Mouse (Mus musculus): ENCODE measurements at regions not wholly inside any gene's neighbourhood (a gene's known extent, or its start where the extent isn't known, plus 50 kb on each side); places are given as distances from the start of the nearest gene placed in this dataset.
A peak's percentile ranks its signal among the peaks of the same experiment; 100 is the strongest.

DNA sequence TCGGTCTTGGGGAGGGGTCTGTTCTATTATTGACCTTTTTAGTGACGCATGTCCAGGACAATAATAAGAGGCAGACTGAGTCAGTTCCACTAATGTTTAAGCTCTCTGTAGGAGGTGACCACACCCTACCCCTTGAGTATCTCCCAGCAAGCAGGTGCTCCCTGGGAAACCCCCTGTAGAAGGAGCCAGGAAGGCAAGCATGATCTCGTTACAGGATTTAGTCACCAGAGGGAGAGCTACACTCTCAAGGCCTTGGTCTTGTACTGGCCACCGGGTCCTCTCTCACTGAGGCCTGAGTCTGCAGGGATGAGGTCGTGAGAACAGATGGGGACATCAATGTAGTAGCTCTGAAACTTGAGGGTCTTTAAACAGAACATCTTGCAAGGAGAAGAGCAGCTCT, 55.3 kb upstream of the Ccnd2 start:
- no peak for DNase-seq

DNA sequence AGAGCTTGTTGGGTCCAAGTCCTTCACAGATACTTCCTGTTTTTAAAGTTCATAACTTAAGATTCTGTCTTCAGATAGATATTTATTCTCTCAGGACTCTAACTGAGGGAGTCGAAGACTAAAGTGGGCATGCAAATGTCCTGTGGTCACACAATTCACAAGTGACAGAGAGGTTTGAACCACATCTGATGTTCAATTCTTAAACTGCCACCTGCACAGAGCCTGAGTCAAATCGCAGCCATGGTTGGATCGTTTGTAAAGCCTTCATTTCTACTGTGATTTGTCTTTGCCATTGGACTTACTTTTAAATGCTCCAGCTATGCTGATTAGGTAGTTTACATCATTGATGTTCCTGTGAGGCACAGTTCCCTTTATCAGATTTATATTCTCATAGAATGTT, 61.4 kb upstream of the Ccnd2 start:
- no peak for DNase-seq

DNA sequence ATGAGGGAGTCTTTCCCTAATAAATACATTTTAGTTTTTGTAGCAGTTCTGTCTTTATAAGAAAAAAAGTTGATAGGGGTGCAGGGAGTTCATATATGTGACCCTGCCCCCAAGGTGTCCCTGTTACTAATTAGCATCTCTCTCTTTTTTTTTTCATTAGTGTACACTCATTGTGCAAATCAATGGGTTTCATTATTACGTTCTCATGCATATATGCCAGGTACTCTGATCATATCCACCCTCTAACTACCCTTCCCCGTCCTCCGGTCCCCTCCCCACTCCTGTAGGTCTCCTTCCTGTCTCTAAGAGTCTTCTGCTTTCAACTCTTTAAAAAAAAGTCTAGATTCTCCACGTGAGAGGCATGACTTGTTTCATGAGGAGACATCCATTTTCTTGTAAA, 63.9 kb upstream of the Ccnd2 start:
- no peak for DNase-seq

DNA sequence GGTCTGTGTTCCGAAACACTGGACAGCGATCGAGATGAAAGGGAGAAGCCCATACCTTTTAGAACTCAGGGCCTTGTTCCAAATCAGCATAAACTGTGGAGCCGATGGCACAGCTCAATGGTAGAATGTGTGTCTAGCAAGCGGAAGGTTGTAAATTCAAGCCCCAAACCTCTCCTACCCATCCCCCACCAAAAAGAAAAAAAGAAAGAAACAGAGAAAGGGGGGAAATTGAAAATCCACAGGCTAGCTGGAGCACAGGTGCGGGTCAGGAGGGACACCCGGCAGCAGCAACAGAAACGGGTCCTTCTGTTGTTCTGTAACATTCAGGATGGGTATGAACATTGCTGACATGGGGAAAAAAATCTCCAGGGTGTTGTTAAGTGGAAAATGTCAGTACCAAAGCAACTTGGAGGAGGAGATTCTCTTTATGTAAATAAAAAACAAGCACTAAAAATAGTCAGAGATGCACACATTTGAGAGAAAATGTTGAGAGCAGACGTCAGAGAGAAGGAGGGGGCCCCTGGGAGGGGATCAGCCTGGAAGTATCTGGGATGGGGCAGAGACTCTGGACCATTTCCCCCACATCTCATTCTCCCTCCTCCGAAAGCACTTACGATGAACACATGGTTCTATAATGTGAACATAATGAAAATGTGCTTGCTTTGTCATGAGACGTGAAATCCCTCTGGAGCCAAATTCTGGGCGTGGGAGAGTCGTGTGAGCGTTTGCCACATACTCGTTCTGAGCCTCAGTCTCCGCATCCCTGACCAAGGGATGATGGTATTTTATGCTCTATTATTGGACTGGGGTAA, 66.8 kb upstream of the Ccnd2 start:
- DNase-seq: no peak

DNA sequence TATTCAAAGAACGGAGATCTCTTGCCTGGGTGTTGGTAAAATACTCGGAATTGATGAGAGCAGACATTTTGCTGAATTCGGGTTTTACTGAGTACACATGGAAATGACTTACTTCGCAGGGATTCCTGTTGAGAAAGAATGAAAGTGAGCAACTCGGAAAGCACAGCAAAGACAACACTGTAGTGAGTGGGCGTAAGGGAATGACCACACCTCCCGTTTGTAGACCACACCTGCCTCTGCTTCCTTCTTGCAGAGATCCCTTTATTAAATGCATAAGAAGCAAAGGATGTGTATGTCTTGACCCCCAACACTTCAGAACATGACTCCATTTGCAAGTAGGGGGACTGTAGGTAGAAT, 67.4 kb upstream of the Ccnd2 start:
- DNase-seq: no peak

DNA sequence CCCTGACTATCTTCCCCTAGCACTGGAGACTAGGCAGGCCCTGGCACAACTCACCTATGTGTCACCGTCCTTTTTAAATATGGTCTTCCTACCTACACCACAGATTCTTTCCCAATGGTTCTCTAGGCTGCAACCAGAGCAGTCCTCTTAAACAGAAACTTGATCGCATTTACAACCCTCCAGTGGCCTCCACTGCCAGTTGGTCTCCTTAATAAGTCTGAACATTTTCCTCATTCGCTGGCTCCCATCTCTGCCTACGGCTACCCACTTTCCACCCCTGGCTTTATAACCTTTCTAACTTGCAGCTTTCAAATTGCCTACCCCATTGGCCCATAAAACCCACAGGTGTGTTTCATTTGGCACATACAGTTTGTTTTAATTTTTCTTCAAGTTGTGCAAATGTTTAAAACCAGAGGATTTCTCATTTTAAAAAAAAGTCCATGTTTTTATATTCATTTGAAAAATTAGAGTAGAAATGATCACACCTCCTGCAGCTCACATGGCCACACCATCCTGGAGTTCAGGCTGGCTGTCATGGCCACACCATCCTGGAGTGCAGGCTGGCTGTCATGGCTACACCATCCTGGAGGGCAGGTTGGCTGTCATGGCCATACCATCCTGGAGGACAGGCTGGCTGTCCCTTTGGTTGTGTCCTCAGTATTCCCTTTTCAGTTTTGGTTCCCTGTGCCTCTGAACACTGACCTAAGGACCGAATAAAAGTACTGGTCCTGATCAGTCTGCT, 74.4 kb upstream of the Ccnd2 start:
- no peak for DNase-seq

DNA sequence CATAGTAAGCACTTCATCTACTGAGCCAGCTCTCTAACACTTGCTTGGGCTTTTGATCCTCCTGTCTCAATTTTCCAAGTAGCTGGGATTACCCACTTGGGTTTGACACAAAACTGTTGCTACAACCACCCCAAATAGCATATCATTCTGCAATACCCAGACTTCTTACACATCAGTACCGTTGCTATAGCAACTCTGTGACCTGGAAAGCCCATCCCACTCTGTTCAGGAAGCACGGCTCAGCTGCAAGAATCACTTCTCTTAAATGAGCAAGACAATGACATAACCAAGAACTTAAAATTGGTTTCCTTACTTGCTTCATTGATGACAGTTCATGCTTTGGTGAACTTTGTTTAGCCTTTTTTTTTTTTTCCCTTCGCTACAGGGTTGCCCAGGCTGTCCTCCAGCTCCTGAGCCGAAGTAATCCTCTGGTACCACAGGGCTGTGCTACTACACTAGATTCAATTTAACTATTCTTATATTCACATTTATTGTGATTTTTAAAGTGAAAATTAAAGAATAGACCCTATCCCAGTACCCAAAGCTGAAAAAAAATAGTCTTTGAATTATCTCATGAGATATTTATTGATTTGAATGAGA, 84.6 kb upstream of the Ccnd2 start:
- no peak for DNase-seq

DNA sequence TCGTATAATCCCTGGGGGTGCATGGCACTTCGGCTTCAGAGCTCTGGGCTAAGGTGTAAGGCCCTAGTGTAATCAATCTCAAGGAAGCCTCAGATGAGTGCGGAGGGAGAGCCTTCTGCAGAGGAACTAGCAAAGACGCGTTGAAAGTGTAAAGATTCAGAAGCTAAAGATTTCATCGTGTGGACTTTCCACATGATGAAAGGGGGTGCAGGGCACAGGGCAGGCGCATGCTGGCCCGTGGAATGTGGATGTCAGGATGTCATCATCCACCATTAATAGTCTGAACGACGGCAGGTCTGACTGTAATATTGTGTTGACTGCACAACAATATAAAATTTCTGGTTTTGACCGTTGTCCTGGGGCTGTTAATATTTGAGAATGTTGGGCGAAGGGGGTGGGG, 85.2 kb upstream of the Ccnd2 start:
- no peak for DNase-seq

DNA sequence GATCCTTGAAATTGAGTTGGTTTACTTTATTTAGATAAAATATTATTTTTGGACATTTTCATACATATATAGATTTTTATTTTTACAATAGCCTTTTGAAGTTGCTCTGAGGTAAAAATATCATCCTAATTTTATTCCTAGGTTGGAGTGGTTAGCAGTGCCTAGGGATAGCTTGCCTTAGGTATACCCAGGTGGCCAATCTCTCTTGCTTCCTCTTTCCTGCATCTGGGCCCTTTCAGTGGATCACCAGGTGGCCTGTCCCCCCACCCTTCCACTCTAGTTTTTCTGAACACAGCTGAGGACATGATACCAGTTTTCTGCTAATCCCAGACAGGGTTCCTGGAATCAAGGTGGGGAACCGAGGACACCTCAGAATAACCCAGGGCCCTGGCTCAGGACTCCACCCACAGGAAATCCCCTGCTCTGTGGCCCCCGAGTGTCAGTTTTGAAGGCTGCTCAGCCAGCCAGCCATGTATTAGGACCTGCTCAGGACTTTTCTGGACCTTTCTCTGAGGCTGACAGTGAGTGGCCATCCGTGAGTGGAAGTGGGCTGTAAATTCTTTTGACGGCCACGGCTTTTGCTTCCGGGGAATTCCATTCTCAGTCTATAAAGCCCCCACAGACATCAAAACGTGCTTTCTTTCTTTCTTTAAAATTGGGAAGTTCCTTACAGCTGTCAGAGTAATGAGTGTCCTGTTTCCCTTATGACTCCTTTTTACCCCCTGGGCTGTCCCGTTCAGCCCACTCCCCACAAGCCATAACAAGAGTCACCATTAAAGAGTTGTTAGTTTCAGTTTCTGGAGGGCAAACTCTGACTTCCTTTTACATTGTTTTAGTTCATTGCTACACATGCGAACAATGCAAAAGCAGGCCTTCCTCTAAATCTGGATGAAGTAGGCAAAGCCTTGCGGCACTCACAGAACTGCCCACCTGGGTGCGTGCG, 87.8 kb upstream of the Ccnd2 start:
- DNase-seq: no peak

DNA sequence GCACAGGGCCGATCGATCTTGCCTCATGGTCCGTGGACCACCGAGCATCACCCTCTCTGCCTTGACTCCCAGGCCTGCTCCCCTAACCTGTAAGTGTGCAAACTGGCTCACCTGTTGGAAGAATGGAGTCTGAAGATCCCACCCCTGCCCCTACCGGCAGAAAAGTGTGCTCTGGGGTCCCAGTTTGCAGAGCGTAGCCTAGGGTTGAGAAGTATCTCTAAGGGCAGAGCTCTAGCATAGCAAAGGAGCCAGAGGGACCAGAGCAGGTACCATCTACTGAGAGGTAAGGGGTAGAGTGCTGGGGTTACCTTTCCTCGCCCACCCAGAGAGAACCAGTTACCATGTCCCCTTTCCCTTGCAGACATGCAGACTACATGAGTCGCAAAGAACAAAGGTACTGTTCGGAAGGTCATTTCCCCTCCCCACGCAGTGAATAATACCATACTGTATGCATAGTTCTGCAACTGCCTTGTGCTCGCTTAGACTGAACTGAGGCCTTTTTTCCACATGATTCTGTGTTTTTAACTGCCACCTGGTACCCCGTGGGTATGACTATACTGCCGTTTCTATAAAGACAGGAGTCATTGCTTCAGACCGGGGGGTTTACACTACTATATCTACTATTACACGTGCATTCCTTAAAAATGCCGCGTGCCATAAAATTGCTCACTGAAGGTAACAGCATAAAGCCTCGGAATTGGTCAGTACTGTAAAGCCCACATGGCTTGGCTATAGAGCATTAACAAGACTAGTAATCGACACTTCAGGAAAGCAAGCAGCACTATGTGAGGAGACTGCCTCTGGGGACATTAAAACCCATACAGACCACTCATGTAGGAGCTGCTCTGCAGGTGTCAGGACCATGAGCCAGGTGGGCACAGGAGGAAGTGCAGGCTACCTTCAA, 88.7 kb upstream of the Ccnd2 start:
- DNase-seq: no peak

DNA sequence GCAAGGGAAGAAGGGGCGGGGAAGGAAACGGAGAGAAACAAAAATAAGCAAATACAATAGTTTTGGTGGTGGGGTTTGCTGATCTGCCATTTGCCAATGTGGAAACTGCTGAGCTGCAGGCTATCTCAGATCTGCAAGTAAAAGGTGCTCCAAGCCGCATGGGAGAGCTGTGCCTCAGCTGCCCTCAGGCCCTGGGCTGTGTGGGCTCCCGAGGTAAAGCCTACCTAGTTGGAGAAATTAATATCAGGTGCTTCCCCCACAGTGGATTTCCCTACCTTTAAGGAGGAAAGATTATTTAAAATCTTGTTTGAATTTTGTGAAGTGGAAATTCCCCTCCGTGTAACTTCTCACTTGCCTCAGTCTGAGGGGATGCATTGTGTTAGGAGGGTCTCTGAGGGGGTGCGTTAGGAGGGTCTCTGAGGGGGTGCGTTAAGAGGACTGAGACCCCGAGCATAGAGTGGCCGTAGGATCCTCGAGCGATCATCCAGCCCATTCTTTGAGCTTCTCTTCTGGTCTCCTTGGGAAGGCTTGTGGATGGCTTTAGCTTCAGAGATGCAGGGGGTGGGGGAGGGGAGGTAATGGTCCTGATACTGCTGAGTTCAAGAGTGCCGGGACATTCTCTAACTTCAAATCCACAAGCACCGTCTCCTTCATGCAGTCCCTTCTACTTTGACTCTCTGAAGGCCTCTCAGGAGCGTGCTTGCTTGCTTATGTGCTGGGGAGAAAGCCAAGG, 89.9 kb upstream of the Ccnd2 start:
- no peak for DNase-seq

DNA sequence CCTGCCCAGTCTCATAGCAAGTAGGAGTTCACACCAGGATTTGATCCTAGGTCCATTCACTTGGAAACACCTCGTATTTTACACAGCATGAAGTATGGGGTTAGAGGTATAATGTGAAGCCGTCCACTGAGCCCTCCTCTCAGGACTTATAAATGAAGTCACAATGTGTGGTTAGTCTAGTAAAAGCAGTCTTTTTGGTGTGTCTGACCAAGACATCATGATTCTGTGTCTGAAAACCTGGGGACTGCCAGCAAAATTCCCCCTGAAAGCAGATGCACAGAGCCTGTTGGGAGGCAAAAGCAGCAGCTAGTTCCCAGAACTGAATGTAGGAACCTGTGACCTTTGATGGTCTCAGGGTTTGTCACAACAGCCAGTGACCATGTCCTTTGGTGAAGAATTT, 91.0 kb upstream of the Ccnd2 start:
- no peak for DNase-seq

DNA sequence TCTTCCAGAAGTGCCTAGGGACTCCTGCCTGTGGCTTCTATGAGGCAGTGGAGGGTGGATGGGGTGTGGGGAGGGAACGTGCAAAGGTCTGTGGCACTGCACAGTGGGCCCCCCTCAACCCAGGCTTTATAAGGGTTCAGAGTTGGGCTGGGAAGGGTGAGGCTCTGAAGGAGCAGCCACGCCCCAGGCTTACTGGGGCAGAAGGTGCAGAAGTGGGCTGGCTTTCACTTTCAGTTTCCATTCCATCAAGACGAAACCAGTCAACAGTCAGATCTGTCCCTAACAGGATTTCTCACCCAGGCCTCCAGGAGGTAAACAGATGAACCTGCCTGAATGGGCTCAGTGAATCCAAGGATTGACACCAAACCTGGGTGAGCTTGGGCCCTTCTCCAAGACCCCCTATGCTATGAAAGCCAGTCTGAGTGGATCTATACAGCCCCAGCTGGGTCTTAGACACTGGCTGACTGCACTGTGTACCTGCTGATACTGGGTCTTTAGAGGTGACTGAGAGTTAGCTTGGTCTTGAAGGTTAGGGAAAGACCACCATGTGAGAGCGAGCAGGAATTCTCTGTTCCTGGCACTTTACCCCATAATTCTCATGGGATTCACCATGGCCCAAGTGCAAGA, 93.9 kb upstream of the Ccnd2 start:
- DNase-seq: peak; percentile 14

DNA sequence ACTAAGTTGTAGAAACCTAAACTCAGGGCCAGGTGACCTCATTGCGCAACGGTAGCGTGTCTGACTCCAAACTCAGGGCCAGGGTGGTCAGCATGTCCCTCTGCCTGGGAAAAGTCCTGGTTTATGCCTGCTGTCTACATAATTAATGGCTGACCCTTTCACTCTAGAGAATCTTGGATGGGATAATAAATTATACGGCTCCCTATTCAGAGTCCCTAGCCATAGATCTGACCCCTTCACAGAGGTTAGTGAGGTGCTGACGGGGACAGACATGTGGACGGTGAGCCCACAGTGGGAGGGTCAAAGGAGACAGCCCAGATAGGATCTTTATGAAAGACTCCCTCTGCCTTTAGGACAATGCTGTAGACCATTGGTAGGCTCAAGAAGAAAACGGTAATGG, 94.7 kb upstream of the Ccnd2 start:
- DNase-seq: no peak

DNA sequence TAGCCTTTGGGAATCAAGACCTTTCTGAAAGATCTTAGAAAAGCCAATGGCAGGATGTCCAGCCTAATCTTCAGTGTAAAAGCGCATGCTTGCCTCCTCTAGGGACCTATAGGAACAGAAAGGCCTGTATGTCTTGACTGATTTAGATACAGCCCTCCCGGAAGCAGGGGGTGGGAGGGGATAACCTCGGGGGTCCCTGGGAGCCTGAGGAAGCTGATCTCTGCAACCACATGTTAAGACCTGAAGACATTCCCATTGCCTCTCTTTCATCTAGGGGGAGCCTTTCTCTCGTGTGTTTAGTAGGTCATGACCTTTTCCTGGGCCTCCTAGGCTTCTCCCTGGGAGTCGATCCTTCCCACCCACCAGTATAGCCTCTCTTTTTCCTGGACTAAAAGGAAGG, 95.3 kb upstream of the Ccnd2 start:
- DNase-seq: no peak

DNA sequence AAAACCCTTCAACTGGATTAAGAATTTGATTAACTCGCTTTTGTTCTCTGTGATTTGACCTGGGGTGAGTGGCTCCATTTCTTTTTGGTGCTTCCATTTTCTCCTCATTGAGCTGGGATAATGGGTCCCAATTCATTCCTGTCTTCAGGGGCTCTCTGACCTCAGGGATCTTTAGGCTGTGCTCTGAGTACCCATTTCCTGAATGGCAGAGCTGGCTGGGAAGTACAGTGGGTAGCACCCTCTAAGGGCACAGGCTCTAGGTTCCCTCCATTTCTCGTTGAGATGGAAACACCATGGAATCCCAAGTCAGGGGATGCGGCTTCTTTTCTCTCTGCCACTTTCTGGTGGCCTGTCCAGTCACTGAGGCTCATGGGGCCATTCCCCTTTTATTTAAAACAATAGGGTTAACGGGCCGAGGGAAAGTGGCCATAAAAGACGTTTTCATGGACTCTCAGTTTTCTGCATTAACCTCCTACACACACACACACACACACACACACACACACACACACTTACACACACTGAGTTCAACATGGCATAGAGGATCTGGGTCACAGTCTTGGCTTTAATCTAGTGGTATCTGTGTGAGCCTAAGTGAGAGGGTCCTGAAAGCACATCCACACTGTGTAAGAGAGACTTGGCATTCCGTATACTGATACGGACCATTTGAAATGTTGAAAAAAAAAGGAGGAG, 98.3 kb upstream of the Ccnd2 start:
- no peak for DNase-seq

DNA sequence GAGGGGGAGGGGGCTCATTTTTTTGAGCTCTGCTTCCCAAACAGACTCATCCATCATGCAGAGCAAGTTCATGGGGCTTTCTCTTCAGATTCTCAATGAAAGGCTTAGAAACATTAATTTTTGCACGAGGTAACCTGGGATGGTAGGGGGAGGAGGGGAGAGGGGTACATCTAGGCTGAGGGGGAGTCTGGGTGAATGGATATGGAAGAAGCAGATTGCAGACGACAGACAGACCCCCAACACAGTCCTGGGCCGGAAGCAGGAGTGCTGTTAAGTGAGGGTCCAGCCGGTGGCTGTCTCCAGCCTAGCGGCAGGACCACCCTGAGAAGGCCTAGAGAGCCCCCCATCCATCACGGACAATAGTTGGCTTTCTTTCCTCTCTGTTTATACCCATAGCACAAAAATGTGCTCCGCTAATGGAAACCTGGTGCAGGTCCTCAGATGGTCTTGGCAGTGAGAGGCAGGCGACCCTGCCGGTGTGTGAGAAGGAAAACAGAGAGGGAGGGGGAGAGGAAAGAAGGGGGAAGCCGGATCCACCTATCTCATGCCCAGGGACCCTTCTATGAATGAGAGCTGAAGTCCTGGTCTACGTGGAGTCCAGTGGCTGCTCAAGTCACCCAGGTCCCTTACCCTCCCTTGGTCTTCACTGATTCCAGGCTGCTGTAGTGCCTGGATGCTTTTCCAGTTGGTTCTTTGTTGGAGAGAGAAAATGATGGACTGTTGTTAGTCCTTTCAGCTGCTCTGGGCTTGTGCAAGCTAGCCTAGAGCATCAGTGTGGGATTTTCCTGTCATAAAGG, 99.1 kb upstream of the Ccnd2 start:
- DNase-seq: no peak

DNA sequence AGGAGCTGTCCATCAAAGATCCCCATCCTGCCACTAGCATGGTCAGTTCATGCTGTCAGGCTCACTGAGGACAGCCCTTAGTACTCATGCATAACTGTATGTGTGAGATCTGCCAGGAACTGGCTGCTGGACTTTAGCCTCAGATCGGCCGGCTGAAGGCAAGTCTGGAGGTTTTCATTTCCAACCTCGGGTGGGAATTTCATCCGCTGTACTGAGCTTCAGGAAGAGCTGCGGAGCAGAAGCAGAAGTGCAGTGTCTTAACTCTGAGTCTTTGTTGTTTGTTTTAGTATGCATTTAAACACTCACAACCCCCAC, 99.6 kb upstream of the Ccnd2 start:
- no peak for DNase-seq

DNA sequence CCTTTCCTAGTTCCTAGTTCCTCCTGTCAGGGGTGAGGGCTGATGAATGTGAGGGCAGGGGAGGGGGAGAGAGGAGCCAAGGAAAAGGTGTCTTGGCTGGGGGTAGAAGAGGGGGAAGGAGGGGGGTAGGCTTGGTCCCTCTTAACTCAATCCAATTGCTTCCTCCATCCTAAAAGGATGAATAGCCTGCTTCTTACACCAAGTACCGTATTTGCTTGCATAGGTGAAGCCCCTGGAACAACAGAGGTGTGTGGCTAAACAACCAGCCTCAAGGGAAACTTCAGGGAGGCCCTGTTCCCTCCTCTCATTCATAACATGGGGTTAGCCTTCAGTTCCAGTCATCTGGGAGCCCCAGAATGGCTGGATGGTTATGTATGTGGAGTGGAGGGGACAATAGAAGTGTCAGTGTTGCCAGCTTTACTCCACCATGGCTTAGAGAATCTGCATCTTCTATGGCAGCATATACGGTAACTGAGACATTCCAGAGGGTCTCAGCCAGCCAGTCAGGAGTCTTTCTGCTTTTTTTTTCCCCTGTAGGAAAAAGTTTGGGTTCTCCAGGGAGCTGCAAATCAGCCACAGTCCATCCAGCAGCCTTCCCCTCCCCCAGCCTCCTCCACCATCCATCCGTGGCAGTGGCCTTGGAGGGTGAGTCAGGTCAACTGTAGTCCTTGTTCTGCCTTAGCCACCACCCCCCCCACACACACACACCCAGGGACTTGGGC, 100.2 kb upstream of the Ccnd2 start:
- no peak for DNase-seq

Measured in lung, postnatal 14 days (tissue).